25 mouse cellular contexts compared by ENCODE assay signal in genomic region chr9:30662456-30662855, GRCm38 (mm10).
DNase-seq lines count a peak whose midpoint lies in the region; ATAC-seq and TF ChIP-seq lines count a peak whose summit lies in the region.
"Had no signal": no experiment of that assay in that cellular context is flagged by ENCODE, and none has a peak within 500 bp of the region (broad histone marks: within the 10 kb centered on the region; RNA-seq: fewer than 3 reads in every experiment).

No protein-coding gene starts in this region.

- H3K9me3 ChIP-seq in heart, embryonic 12.5 days (replicated peaks) = peaks cover 10% of the 10 kb centered on the region
- H3K9me3 ChIP-seq: intestine, embryonic 15.5 days had no signal

- peak; percentile 10 for DNase-seq in heart, postnatal 4 days
- DNase-seq in lung, postnatal 10 days = peak; percentile 70
- DNase-seq in lung, adult 2 months = no peak
- peak; percentile 54 to 59 for DNase-seq in kidney, postnatal 4 days
- no peak for DNase-seq in urinary bladder, postnatal 14 days (ENCODE audit: low spot score)
- no peak for DNase-seq in thymus, postnatal 4 days
- DNase-seq: adrenal gland, postnatal 14 days; cerebellum, adult 11 months; cerebellum, adult 9-10 months; cerebellum, postnatal 36 days; gastrocnemius, postnatal 10 days; layer of hippocampus, postnatal 36 days; liver had no signal

- H3K9ac ChIP-seq in heart, embryonic 12.5 days = no peak overlapping the region
- H3K9ac ChIP-seq: forebrain, embryonic 13.5 days; heart, embryonic 13.5 days; hindbrain, embryonic 12.5 days; intestine, embryonic 15.5 days; liver, embryonic 14.5 days; lung, embryonic 15.5 days; neural tube, embryonic 13.5 days had no signal

- H3K36me3 ChIP-seq in heart, embryonic 12.5 days = no peaks in the 10 kb centered on the region
- H3K36me3 ChIP-seq: heart, embryonic 13.5 days; hindbrain, embryonic 12.5 days; intestine, embryonic 15.5 days; lung, embryonic 15.5 days; neural tube, embryonic 13.5 days had no signal

- no peak for TF ChIP-seq CTCF in lung, adult 2 months (IDR thresholded peaks at IDR 0.05; ENCODE audit: insufficient read depth, low read length)

- H3K4me3 ChIP-seq in heart, embryonic 12.5 days = no peak overlapping the region
- H3K4me3 ChIP-seq in lung, adult 2 months (replicated peaks; ENCODE audit: extremely low read depth, low read depth, low read length) = no peak overlapping the region
- H3K4me3 ChIP-seq: forebrain, embryonic 13.5 days; heart, embryonic 13.5 days; hindbrain, embryonic 12.5 days; intestine, embryonic 15.5 days; lung, embryonic 15.5 days; myocyte; neural tube, embryonic 13.5 days had no signal

- H3K4me2 ChIP-seq in heart, embryonic 12.5 days = no peak overlapping the region
- H3K4me2 ChIP-seq: forebrain, embryonic 13.5 days; heart, embryonic 13.5 days; hindbrain, embryonic 12.5 days; intestine, embryonic 15.5 days; lung, embryonic 15.5 days; midbrain, embryonic 11.5 days; neural tube, embryonic 13.5 days had no signal

- no peaks in the 10 kb centered on the region for H3K27me3 ChIP-seq in heart, embryonic 12.5 days (replicated peaks)
- H3K27me3 ChIP-seq: forebrain, embryonic 13.5 days; heart, embryonic 13.5 days; hindbrain, embryonic 12.5 days; intestine, embryonic 15.5 days; lung, embryonic 15.5 days; neural tube, embryonic 13.5 days had no signal

- ATAC-seq in heart, embryonic 12.5 days (ENCODE audit: insufficient number of reproducible peaks, low FRiP score) = no peak
- ATAC-seq: CD4-positive, CD25-positive, alpha-beta regulatory T cell, adult 4 months; forebrain, embryonic 13.5 days; hindbrain, postnatal 0 days; intestine, embryonic 15.5 days had no signal

- 86% methylated on average over 6 of the region's 6 CpGs for WGBS in heart, embryonic 12.5 days
- 73% methylated on average over 6 of the region's 6 CpGs for WGBS in lung, adult 2 months

- no peak overlapping the region for H3K27ac ChIP-seq in heart, embryonic 12.5 days (ENCODE audit: poor library complexity, severe bottlenecking)
- H3K27ac ChIP-seq: forebrain, embryonic 13.5 days; heart, embryonic 13.5 days; hindbrain, embryonic 12.5 days; hindbrain, postnatal 0 days; intestine, embryonic 15.5 days; liver, embryonic 14.5 days; lung, embryonic 15.5 days; neural tube, embryonic 13.5 days had no signal

- no peak for TF ChIP-seq POLR2A in lung, adult 2 months (IDR thresholded peaks at IDR 0.05; ENCODE audit: borderline replicate concordance, extremely low read depth, low read depth, low read length)

- no peaks in the 10 kb centered on the region for H3K4me1 ChIP-seq in heart, embryonic 12.5 days (replicated peaks)
- no peaks in the 10 kb centered on the region for H3K4me1 ChIP-seq in lung, adult 2 months (ENCODE audit: control insufficient read depth, insufficient read depth, low read length)
- H3K4me1 ChIP-seq: forebrain, embryonic 13.5 days; heart, embryonic 13.5 days; hindbrain, embryonic 12.5 days; intestine, embryonic 15.5 days; lung, embryonic 15.5 days; neural tube, embryonic 13.5 days had no signal

Comparison
In these comparisons a context has a peak if more than half of its experiments do, and no peak if none do; other contexts are left out.
1. DNase-seq: peak in heart, postnatal 4 days (single experiment), lung, postnatal 10 days (single experiment) and kidney, postnatal 4 days (2 of 2); none in lung, adult 2 months (single experiment), urinary bladder, postnatal 14 days (single experiment) and thymus, postnatal 4 days (single experiment).